Mouse (Mus musculus) CH12.LX (cell line): Measurements from ENCODE around the gene Tlx1.
A peak's percentile ranks its signal among the peaks of the same experiment; 100 is the strongest.

Source experiments
- CTCF ChIP-seq, 2 experiments: IDR thresholded peaks in 1 of 2; conservative IDR thresholded peaks in 1 of 2; 2 replicates each; pipeline ENCODE4 v1.5.1; 2011 to 2012; ENCODE audit warnings: low read depth in 2 of 2, low read length in 2 of 2, improper control_type of control experiment in 1 of 2, inconsistent platforms in 1 of 2, mild to moderate bottlenecking in 1 of 2, moderate library complexity in 1 of 2
- E2F4 ChIP-seq: IDR thresholded peaks from 2 replicates; pipeline ENCODE4 v1.6.1; 2011; ENCODE audit warnings: low read depth, low read length, improper control_type of control experiment; ENCODE audit not compliant: insufficient replicate concordance
- EP300 ChIP-seq: IDR thresholded peaks from 2 replicates; pipeline ENCODE4 v1.6.1; 2011; ENCODE audit warnings: low read length, improper control_type of control experiment
- GABPA ChIP-seq: IDR thresholded peaks from 2 replicates; pipeline ENCODE4 v1.6.1; 2012; ENCODE audit warnings: low read depth, low read length, improper control_type of control experiment, inconsistent platforms; ENCODE audit not compliant: insufficient replicate concordance
- NELFE ChIP-seq: IDR thresholded peaks from 2 replicates; pipeline ENCODE4 v1.6.1; 2011; ENCODE audit warnings: low read depth, low read length, improper control_type of control experiment
- POLR2A ChIP-seq: IDR thresholded peaks from 2 replicates; pipeline ENCODE4 v1.6.1; 2011; ENCODE audit warnings: low read depth, mild to moderate bottlenecking, improper control_type of control experiment, low read length

- TF ChIP-seq EP300: no peak
- TF ChIP-seq NELFE: no peak
- peak; percentile 66 to 97 for TF ChIP-seq CTCF (conservative IDR thresholded peaks at IDR 0.05 in 1 of 2, IDR thresholded peaks at IDR 0.05 in 1 of 2; ENCODE audit: low read depth in 2 of 2, low read length in 2 of 2)
- TF ChIP-seq E2F4: no peak
- no peak for TF ChIP-seq POLR2A
- TF ChIP-seq GABPA: no peak
These were observed 24.3 kb downstream of the Tlx1 start for GRCm38 (mm10) chr19:45174803-45175202.
